26 mouse cellular contexts compared by ENCODE assay signal in genomic region chr9:22457142-22457835, GRCm38 (mm10). TPM values are rescaled to one million over a fixed set of nuclear protein-coding genes. Genes with fewer than 3 reads are reported as not detected.
A peak's percentile ranks its signal among the peaks of the same experiment; 100 is the strongest.
DNase-seq lines count a peak whose midpoint lies in the region; ATAC-seq lines count a peak whose summit lies in the region.
"Had no signal": no experiment of that assay in that cellular context is flagged by ENCODE, and none has a peak within 500 bp of the region (broad histone marks: within the 10 kb centered on the region; RNA-seq: fewer than 3 reads in every experiment).

No protein-coding gene starts in this region.

- WGBS in kidney, embryonic 14.5 days, result 85% methylated on average over 11 of the region's 11 CpGs
- WGBS in midbrain, embryonic 11.5 days, result 87% methylated on average over 11 of the region's 11 CpGs
- 86% methylated on average over 11 of the region's 11 CpGs for WGBS in midbrain, embryonic 16.5 days

- H3K27me3 ChIP-seq in kidney, embryonic 14.5 days (ENCODE audit: control insufficient read depth, insufficient read depth, low read length), result no peaks in the 10 kb centered on the region
- H3K27me3 ChIP-seq in midbrain, embryonic 11.5 days (ENCODE audit: control insufficient read depth, insufficient read depth, low read length), result no peaks in the 10 kb centered on the region
- no peaks in the 10 kb centered on the region for H3K27me3 ChIP-seq in midbrain, embryonic 16.5 days (ENCODE audit: control insufficient read depth, insufficient read depth, low read depth, low read length)
- H3K27me3 ChIP-seq: forebrain, embryonic 15.5 days; heart, embryonic 15.5 days; limb, embryonic 13.5 days; midbrain, embryonic 13.5 days; neural tube, embryonic 13.5 days had no signal

- H3K4me3 ChIP-seq in kidney, embryonic 14.5 days (ENCODE audit: low read length), result no peak overlapping the region
- H3K4me3 ChIP-seq in midbrain, embryonic 11.5 days (ENCODE audit: low read depth, low read length), result no peak overlapping the region
- no peak overlapping the region for H3K4me3 ChIP-seq in midbrain, embryonic 16.5 days (ENCODE audit: low read depth, low read length)
- H3K4me3 ChIP-seq: forebrain, embryonic 15.5 days; heart, embryonic 15.5 days; hindbrain, embryonic 10.5 days; limb, embryonic 13.5 days; midbrain, embryonic 13.5 days; neural tube, embryonic 13.5 days had no signal

- H3K36me3 ChIP-seq in kidney, embryonic 14.5 days (ENCODE audit: control insufficient read depth, insufficient read depth, low read length), result peaks cover 60% of the 10 kb centered on the region
- peaks cover 11% of the 10 kb centered on the region for H3K36me3 ChIP-seq in midbrain, embryonic 11.5 days (ENCODE audit: control insufficient read depth, insufficient read depth, low read length)
- H3K36me3 ChIP-seq in midbrain, embryonic 16.5 days (ENCODE audit: control insufficient read depth, insufficient read depth, low read length), result peaks cover 20% of the 10 kb centered on the region

- peak; percentile 33 for DNase-seq in adrenal gland, postnatal 14 days
- DNase-seq in adrenal gland, postnatal 25 days, result no peak
- peak; percentile 15 for DNase-seq in kidney, adult 9 months
- DNase-seq in midbrain, embryonic 11.5 days (ENCODE audit: low spot score, missing footprints), result peak; percentile 45
- DNase-seq in spleen, postnatal 36 days (ENCODE audit: low spot score in 2 of 2), result peak; percentile 80 to 84
- no peak for DNase-seq in right cerebral cortex, postnatal 4 days
- DNase-seq: cerebellum, adult 11-12 months; cerebellum, postnatal 25 days; embryo, embryonic 11 days; kidney, adult 18-20 months; layer of hippocampus, postnatal 36 days had no signal

- H3K4me1 ChIP-seq in kidney, embryonic 14.5 days (ENCODE audit: control insufficient read depth, insufficient read depth, low read length), result no peaks in the 10 kb centered on the region
- H3K4me1 ChIP-seq in midbrain, embryonic 11.5 days (ENCODE audit: control insufficient read depth, insufficient read depth, low read length), result no peaks in the 10 kb centered on the region
- H3K4me1 ChIP-seq in midbrain, embryonic 16.5 days (ENCODE audit: control insufficient read depth, insufficient read depth, low read length), result no peaks in the 10 kb centered on the region
- H3K4me1 ChIP-seq: forebrain, embryonic 15.5 days; heart, embryonic 15.5 days; hindbrain, embryonic 10.5 days; midbrain, embryonic 13.5 days; neural tube, embryonic 13.5 days had no signal

- ATAC-seq in kidney, embryonic 14.5 days (ENCODE audit: low FRiP score, low TSS enrichment), result no peak
- no peak for ATAC-seq in midbrain, embryonic 11.5 days (ENCODE audit: low FRiP score)
- no peak for ATAC-seq in midbrain, embryonic 16.5 days
- ATAC-seq: forebrain, embryonic 15.5 days; midbrain, embryonic 13.5 days had no signal

- no peaks in the 10 kb centered on the region for H3K9me3 ChIP-seq in kidney, embryonic 14.5 days (ENCODE audit: control insufficient read depth, low read length)
- H3K9me3 ChIP-seq in midbrain, embryonic 11.5 days (ENCODE audit: control insufficient read depth, low read length), result no peaks in the 10 kb centered on the region
- no peaks in the 10 kb centered on the region for H3K9me3 ChIP-seq in midbrain, embryonic 16.5 days (replicated peaks; ENCODE audit: control insufficient read depth, low read length, poor library complexity, severe bottlenecking)
- H3K9me3 ChIP-seq: forebrain, embryonic 15.5 days; heart, embryonic 15.5 days; hindbrain, embryonic 10.5 days; limb, embryonic 13.5 days; midbrain, embryonic 13.5 days; neural tube, embryonic 13.5 days had no signal

- no peak overlapping the region for H3K9ac ChIP-seq in kidney, embryonic 14.5 days (ENCODE audit: low read depth, low read length)
- no peak overlapping the region for H3K9ac ChIP-seq in midbrain, embryonic 11.5 days (ENCODE audit: low read length)
- H3K9ac ChIP-seq in midbrain, embryonic 16.5 days (ENCODE audit: low read depth, low read length), result no peak overlapping the region
- H3K9ac ChIP-seq: forebrain, embryonic 15.5 days; heart, embryonic 15.5 days; limb, embryonic 13.5 days; midbrain, embryonic 13.5 days; neural tube, embryonic 13.5 days had no signal

- no peak overlapping the region for H3K27ac ChIP-seq in kidney, embryonic 14.5 days (ENCODE audit: low read depth, low read length)
- no peak overlapping the region for H3K27ac ChIP-seq in midbrain, embryonic 11.5 days (ENCODE audit: low read depth, low read length)
- H3K27ac ChIP-seq in midbrain, embryonic 16.5 days (ENCODE audit: low read length), result no peak overlapping the region
- H3K27ac ChIP-seq: forebrain, embryonic 15.5 days; heart, embryonic 15.5 days; hindbrain, embryonic 10.5 days; limb, embryonic 13.5 days; midbrain, embryonic 13.5 days; neural tube, embryonic 13.5 days; stomach, postnatal 0 days had no signal

- no peak overlapping the region for H3K4me2 ChIP-seq in kidney, embryonic 14.5 days (replicated peaks; ENCODE audit: low read depth, low read length)
- H3K4me2 ChIP-seq in midbrain, embryonic 11.5 days, result no peak overlapping the region
- H3K4me2 ChIP-seq in midbrain, embryonic 16.5 days (ENCODE audit: low read length), result no peak overlapping the region
- H3K4me2 ChIP-seq: forebrain, embryonic 15.5 days; heart, embryonic 15.5 days; limb, embryonic 13.5 days; midbrain, embryonic 13.5 days; neural tube, embryonic 13.5 days had no signal

RNA-seq across cellular contexts. Expression of gene Gm17545, which starts 3.2 kb away (rescaled TPM):
- not detected in 2 replicates for total RNA-seq in adrenal gland, postnatal 14 days (2021)
- not detected in 2 replicates for total RNA-seq in adrenal gland, postnatal 25 days (2021)
- not detected in 2 replicates for polyA plus RNA-seq in kidney, embryonic 14.5 days (2014; fragmentation: Nextera tagmentation; extraction: Ambion mirVana)
- polyA plus RNA-seq in midbrain, embryonic 11.5 days (2014; fragmentation: Nextera tagmentation; extraction: Ambion mirVana), result not detected in 2 replicates
- polyA plus RNA-seq in midbrain, embryonic 16.5 days (2015; fragmentation: Nextera tagmentation; extraction: Ambion mirVana), result not detected in 2 replicates
- total RNA-seq: adrenal gland, adult 18-20 months; gastrocnemius, postnatal 4 days; layer of hippocampus, postnatal 36 days; left cerebral cortex, postnatal 14 days had no signal
- polyA plus RNA-seq: embryonic facial prominence, embryonic 14.5 days; forebrain, embryonic 15.5 days; heart, embryonic 15.5 days; hindbrain, embryonic 10.5 days; large intestine, adult 2 months; limb, embryonic 13.5 days; liver, embryonic 16.5 days; midbrain, embryonic 13.5 days; neural tube, embryonic 13.5 days; stomach, postnatal 0 days had no signal

RNA-seq across cellular contexts. Expression of gene Rp9, which starts 12.3 kb away (rescaled TPM):
- 37.6 and 46.1 TPM in 2 replicates for total RNA-seq in adrenal gland, postnatal 14 days (2021)
- total RNA-seq in adrenal gland, postnatal 25 days (2021), result 38.4 and 42.4 TPM in 2 replicates
- 72.1 and 86.0 TPM in 2 replicates for polyA plus RNA-seq in kidney, embryonic 14.5 days (2014; fragmentation: Nextera tagmentation; extraction: Ambion mirVana)
- 50.6 and 54.2 TPM in 2 replicates for polyA plus RNA-seq in midbrain, embryonic 11.5 days (2014; fragmentation: Nextera tagmentation; extraction: Ambion mirVana)
- polyA plus RNA-seq in midbrain, embryonic 16.5 days (2015; fragmentation: Nextera tagmentation; extraction: Ambion mirVana), result 66.0 and 66.1 TPM in 2 replicates

RNA-seq across cellular contexts. Expression of gene Bbs9, which starts 18.2 kb away (rescaled TPM):
- 14.3 and 18.7 TPM in 2 replicates for total RNA-seq in adrenal gland, postnatal 14 days (2021)
- 11.3 and 15.3 TPM in 2 replicates for total RNA-seq in adrenal gland, postnatal 25 days (2021)
- 6.2 and 12.3 TPM in 2 replicates for polyA plus RNA-seq in kidney, embryonic 14.5 days (2014; fragmentation: Nextera tagmentation; extraction: Ambion mirVana)
- 17.4 and 21.1 TPM in 2 replicates for polyA plus RNA-seq in midbrain, embryonic 11.5 days (2014; fragmentation: Nextera tagmentation; extraction: Ambion mirVana)
- polyA plus RNA-seq in midbrain, embryonic 16.5 days (2015; fragmentation: Nextera tagmentation; extraction: Ambion mirVana), result 29.3 and 35.3 TPM in 2 replicates

RNA-seq across cellular contexts. Expression of gene 9530077C05Rik, which starts 46.0 kb away (rescaled TPM):
- 3.6 and 4.9 TPM in 2 replicates for total RNA-seq in adrenal gland, postnatal 14 days (2021)
- 6.6 and 7.2 TPM in 2 replicates for total RNA-seq in adrenal gland, postnatal 25 days (2021)
- 3.9 and 5.8 TPM in 2 replicates for polyA plus RNA-seq in kidney, embryonic 14.5 days (2014; fragmentation: Nextera tagmentation; extraction: Ambion mirVana)
- polyA plus RNA-seq in midbrain, embryonic 11.5 days (2014; fragmentation: Nextera tagmentation; extraction: Ambion mirVana), result 11.1 and 13.6 TPM in 2 replicates
- 17.3 and 19.7 TPM in 2 replicates for polyA plus RNA-seq in midbrain, embryonic 16.5 days (2015; fragmentation: Nextera tagmentation; extraction: Ambion mirVana)

Comparison
In these comparisons a context has a peak if more than half of its experiments do, and no peak if none do; other contexts are left out.
1. DNase-seq: peak in adrenal gland, postnatal 14 days (single experiment), kidney, adult 9 months (single experiment), midbrain, embryonic 11.5 days (single experiment) and spleen, postnatal 36 days (2 of 2); none in adrenal gland, postnatal 25 days (single experiment) and right cerebral cortex, postnatal 4 days (single experiment).